Mouse (Mus musculus): Measurements from ENCODE around the gene Bcas1.

GRCm38 (mm10) chr2:170365271-170365670, 62.4 kb downstream of the Bcas1 start:
- TF ChIP-seq MAX (IDR thresholded peaks at IDR 0.05; ENCODE audit: low read length) (no peak), CTCF (IDR thresholded peaks at IDR 0.05 in 2 of 3, conservative IDR thresholded peaks at IDR 0.05 in 1 of 3; ENCODE audit: control insufficient read depth in 1 of 3, insufficient read depth in 1 of 3, low read depth in 2 of 3, low read length in 3 of 3, poor library complexity in 1 of 3, severe bottlenecking in 1 of 3) (no peak), JUND (IDR thresholded peaks at IDR 0.05; ENCODE audit: low read depth, low read length) (no peak), BHLHE40 (IDR thresholded peaks at IDR 0.05; ENCODE audit: borderline replicate concordance, low read depth, low read length) (no peak), POLR2AphosphoS2 (IDR thresholded peaks at IDR 0.05; ENCODE audit: low read length) (no peak), POLR2A (IDR thresholded peaks at IDR 0.05; ENCODE audit: control insufficient read depth in 1 of 2, insufficient read depth in 1 of 2, low read depth in 1 of 2, low read length in 2 of 2, poor library complexity in 1 of 2) (no peak), MAFK (IDR thresholded peaks at IDR 0.05; ENCODE audit: borderline replicate concordance, low read depth, low read length) (no peak), POLR2AphosphoS5 (IDR thresholded peaks at IDR 0.05; ENCODE audit: borderline replicate concordance, low read depth, low read length) (no peak), SMC3 (IDR thresholded peaks at IDR 0.05; ENCODE audit: low read depth, low read length) (no peak), MXI1 (IDR thresholded peaks at IDR 0.05; ENCODE audit: low read depth, low read length) (no peak), UBTF (IDR thresholded peaks at IDR 0.05; ENCODE audit: borderline replicate concordance, insufficient read depth, low read depth, low read length) (no peak), TAL1 (IDR thresholded peaks at IDR 0.05; ENCODE audit: low read length) (no peak), EP300 (IDR thresholded peaks at IDR 0.05; ENCODE audit: low read depth in 1 of 2, low read length in 2 of 2) (no peak)

All from MEL (cell line).